Mouse (Mus musculus) retina, postnatal 7 days (tissue): ENCODE measurements around the gene P4ha2.
"Not testable (repeated sequence)": the region's sequence is repeated elsewhere in the genome, so short reads cannot be mapped to it uniquely, and the experiment has no call there.

Experiments
- DNase-seq: peaks from one replicate; pipeline ENCODE4 v3.0.0-alpha.2; 2012; ENCODE audit warnings: low read depth, low spot score

Gene P4ha2

DNA sequence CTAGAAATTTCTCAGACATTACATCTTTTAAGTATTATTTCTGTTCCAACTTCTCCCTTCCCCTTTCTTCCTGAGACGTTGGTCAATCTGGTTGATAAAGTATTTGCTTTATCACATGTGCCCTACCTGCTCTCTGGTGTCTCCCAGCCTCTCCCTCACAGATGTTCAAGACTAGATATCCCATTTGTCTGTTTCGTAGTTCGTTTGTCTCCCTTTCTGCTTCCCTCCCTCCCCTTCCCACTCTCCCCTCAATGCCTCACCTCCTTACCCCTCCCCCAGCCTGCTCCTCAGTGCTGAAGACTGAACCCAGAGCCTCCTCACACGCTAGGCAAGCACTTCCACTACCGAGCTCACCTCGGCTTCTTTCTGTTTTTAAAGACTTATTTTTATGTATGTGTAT is 35.0 kb downstream of the P4ha2 start:
- no peak for DNase-seq

DNA sequence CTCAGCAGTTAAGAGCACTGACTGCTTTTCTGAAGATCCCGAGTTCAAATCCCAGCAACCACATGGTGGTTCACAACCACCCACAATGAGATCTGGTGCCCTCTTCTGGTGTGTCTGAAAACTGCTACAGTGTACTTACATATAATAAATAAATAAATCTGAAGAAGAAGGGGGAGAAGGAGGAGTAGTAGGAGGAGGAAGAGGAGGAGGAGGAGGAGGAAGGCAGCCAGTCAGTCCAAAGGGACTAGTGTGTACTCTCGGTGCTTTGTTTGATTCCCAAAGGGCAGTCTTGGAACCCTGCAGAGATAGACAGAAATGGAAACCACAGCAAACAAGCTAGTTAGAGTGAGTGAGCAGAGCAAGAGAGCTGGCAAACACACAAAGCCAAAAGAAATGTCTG is 40.3 kb downstream of the P4ha2 start:
- DNase-seq, result not testable (repeated sequence)

DNA sequence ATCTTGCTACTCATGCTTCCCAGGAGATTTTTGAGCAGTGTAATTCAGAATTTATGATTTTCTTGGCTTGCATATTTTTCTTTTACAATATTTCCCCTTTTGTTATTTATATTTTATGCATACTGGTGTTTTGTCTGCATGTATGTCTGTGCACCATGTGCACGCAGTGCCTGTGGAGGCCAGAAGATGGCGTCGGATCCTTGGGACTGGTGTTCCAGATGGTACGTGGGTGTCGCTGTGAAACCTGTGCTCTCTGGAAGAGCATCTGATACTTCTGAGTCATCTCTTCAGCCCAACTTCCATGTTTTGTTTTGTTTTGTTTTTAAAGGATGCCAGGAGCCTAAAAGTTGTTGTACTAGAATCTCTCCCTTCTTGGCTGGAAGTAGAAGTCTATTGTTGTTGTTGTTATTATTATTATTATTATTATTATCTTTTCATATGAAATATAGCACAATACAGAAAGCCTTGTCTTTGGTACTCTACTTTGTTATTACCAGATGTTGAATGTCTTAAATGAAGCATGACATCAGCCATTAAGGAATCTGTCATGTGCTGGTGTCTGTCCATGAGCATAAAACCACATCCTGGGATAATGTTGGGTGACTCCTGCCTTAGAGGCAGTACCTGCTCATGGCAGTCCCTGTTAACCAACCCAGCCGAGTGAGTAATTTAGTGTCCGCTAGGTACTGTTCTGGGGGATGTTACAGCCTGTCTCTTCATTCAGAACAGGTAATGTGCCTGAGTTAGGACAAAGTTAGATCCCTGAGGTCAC is 41.5 kb downstream of the P4ha2 start:
- DNase-seq, result no peak

DNA sequence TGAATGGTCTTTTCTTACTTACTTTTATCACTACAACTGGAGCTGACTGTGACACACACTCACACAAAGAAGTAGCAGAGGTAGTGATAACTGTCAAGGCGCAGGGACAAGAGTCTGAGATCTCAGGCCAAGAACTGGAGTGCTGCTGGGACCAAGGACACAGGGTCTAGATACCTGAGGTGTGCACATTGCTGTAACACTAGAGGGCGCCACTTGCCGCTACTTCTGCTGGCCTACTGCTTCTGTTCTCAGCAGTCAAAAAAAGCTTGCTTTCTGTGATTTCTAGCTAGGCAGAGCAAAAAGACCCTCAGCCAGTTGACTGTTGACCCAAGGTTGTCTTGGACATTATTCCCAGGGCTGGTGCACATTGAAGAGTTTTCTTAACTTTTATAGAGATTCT is 45.0 kb downstream of the P4ha2 start:
- peak; percentile 45 for DNase-seq

DNA sequence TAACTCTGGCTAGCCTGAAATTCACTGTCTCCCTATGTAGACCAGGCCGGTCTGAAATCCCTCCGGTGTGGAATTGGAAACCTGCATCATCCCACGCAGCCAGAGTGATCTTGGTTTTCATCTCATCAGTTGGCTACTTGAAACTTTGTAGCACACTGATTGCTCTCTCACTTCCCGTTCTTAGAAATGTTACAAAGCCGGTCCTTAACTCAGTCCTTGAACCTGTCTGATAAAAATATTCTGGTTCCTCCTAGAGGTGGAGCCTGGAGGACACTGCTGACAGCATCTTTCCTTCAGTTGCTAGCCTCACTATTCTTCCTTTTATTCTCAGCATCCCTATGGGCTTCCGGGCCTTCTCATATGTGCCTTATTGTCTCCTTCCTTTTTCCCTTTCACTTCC is 46.1 kb downstream of the P4ha2 start:
- DNase-seq, result no peak

DNA sequence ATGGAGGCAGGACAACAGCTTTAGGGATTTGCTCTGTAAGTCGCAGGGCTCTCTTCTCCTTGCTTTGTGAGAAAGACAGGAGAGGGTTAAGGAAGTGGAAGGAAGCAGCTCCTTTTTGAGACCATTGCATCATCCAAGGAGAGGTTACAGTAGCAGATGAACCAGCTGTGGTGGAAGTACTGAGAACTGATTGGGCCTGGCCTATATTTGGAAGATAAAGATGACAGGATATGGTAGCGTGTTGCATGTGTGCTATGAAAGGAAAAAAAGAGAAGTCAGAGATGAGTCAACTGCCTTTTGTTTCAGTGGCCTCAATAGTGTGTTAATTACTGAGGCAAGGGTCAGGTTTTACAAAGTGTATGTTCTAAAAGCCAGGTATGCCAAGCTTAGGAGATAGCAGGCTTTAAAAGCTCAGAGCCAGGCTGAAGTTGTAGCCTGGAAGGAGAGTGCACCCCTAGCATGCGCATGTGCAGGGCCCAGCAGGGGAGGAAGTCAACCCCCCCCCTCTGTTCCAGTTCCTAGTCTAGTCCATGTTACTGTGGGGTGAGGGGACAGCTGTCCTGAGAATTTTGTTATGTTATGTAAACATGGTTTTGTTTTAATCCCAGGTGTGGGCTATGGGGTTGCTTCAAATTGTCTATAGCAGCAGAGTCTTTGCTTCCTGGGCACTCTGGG is 50.0 kb downstream of the P4ha2 start:
- no peak for DNase-seq

DNA sequence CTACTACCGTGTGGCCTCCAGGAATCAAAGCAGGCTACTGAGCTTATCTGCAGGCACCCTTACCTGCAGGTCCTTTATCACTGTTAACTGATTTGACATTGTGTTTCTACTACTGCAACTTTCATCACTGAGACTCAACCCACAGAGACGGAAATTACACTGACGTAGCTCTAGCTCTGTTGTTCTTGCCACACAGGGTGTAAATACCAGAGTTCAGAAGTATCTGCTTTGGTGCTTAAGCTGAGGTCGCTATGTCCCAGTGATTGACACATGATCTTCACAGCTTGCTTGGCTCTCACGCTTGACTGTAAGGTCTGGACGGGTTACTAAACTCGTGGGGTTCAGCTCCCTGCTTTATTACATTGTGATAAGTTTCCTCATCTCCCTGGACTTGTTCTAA is 51.2 kb downstream of the P4ha2 start:
- DNase-seq, result no peak

DNA sequence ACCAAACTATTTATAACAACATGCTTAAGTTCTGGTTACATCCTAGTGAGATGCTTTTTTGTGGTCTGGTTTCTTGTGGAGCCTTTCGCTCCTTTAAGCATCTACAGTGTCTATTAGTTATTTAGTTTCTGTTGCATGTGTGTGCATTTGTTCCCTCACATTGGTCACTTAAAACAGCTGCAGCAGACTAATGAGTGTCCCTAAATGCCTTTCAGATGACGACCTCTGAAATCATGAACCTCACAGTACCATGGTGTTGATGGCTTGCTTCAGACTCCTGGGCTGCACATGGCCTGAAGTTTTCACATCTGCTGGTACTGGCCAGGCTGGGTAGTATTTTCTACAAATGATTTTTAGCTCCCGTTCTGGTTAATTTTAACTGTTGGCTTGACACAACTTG is 53.1 kb downstream of the P4ha2 start:
- no peak for DNase-seq

DNA sequence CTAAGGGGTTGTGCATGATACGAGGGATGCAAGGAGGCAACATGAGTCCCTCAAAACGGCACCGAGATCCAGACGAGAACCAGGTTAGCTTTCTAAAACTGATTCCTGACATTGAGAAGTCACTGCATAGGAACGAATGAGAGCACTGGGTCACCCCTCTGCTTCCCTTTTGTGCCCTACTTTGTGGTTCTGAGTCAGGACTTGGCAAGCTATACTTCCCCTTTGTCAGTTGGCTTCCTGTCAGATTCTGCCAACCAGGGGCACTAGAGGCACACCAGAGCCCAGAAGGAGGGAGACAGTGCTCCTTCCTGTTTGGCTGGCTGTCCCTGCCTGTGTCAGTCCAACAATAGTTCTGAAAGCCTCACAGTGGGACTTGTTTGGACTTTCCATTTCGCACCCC is 56.0 kb downstream of the P4ha2 start:
- no peak for DNase-seq

DNA sequence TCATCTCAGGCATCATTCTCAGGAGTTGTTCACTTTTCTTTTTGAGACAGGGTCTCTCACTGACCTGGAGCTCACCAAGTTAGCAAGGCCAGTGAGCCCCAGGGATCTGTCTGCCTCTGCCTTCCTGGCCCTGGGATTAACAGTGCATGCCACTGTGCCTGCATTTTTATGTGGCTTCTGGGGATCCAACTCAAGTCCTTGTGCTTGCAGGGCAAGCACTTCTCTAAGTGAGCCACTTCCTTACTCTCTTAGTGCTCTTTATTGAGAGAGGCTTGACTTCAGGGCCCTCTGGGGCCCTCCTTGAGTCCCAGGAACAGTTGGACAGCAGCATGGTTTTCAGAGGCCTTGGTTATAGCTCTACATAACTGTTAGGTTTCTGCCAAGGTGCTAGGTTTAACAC is 56.6 kb downstream of the P4ha2 start:
- DNase-seq, result no peak

DNA sequence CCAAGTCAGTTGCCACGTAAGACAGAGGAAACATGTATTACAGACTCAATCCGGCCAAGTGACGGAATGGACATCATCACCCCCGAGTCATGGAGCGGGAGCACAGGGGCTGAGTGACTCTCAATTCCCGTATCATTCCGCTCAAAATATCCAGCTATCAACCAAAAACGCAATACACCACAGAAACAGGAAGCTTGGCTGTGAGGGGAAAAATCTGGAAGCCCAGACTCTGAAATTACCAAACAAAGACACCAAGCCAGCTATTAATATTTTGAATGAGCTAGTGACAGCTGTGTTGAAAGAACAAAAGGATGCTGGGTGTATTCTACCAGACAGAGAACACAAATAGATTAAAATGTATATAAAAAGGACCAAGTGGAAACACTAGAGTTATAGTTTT is 57.7 kb downstream of the P4ha2 start:
- no peak for DNase-seq

DNA sequence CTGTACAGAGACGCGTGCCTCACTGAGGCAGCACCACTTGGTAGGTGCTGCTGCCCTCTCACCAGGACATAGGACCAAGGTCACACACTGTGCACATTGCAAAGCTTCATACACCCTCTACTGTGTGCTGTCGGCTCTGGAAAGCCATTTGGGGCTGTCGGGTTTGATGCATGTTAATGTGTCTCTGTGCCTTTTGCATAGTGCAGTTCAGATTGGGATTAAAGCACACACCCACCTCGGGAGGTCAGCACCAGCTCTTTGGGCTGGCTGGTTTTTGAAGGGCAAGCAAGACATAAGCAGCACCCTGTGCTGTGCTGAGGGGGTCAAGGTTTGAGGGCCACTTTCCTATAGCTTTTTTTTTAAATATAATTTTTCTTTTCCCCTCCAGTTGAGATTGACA is 60.5 kb downstream of the P4ha2 start:
- no peak for DNase-seq

DNA sequence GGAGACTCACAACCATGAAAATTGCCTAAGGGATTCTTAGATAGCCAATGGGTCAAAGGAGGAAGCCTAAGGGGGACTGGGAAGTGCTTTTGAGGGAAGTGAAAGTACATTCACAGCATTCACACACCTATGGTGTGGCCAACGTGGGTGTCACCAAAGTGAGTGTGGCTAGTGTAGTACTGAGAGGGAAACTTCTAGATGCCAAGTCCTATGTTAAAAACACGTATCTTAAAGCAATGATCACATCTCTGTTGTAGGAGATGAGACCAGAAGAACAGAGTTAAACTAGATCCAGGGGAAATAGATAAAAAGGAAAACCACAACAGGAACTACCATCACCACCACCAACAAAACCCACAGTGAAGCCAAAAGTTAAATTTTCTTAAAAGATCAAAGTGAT is 61.0 kb downstream of the P4ha2 start:
- no peak for DNase-seq

DNA sequence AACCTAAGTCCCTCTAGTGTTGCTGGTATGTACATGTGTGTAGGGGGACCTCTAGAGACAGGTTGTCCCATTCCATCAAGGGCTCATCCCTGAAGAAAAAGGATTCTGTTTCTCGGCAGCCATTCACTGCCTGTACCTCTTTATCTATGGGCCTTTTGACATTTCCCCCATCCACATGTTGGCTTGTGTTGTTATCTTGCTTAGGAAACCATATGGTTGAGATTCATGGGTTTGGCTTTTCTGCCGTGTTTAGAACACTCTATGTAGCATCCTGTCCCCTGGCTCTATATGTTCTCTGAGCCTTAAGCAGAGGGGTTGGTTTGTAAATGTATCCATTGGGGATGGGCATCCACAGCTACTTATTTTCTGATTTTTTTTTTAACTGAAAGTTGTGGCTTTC is 61.6 kb downstream of the P4ha2 start:
- DNase-seq, result no peak

DNA sequence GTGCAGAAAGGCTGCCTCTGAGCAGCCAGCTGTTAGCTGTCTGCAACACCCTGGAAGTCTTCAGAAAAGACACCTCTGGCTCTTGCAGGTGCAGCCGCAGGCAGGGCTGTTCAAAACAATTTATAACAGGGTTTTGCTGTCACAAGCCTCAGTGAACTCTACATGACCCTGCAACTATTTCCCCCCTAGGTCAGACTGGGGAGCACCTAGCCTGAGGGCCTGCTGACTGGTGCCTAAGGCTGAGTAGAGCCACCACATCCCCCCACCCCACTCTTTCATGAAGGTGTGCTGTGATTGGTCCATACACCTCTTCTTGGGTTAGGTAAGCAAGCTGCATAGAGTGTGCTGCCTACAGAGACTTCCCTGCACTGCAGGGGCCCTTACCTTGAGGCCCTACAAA is 63.1 kb downstream of the P4ha2 start:
- DNase-seq, result no peak

DNA sequence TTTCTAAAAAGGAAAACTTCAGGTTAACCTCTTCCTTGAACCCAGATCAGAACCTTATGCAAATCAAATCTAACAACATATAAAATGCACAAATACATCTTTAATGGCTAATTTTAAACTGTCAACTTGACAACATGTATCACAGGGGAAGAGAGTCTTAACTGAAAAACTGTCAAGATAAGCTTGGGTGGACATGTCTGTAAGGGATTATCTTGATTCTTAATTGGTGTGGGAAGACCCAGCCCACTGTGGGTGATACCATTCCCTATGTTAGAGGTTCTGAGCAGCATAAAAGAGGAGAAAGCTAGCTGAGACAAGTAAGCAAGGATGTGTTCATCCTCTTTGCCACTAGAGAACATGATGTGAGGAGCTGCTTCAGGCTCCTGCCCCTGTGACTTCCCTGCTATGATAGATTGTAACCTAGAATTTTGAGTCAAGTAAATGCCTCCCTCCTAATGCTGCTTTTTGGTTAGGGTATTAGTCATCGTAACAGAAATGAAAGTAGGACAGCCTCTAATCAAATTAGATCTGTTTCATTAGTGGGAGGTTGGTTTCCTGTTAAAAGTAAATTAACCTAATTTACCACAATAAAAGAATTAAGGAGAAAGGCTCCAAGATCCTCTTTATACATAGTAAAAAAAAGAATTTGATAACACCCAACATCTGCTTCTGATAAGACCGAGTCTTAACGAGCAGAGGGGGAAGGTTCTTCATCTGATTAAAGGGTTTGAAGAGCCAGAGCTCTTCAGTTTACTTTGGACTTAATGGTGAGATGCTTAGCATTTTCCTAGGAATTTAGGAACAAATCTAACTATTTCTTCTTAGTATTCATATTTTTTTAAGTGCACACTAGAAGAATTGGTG is 69.8 kb downstream of the P4ha2 start:
- DNase-seq, result no peak

DNA sequence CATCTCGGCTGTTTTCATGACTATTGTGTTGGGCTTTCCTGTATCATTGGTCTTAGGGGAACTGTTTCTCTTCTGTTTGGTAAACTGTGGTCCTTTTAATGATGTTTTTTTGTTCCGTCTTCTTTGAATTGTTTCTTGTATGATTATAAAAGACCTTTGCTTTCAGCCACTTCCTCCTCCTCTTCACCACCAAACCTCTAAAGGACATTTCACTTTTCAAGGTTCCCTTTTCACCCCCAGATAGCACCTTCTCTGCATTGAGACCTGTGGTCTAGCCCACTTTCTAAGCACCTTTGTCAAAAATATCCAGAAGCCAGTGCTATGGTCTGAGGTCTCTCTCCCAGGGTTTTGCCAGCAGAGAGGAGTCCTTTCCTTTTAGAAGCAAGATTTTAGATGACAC is 71.3 kb downstream of the P4ha2 start:
- DNase-seq, result no peak

DNA sequence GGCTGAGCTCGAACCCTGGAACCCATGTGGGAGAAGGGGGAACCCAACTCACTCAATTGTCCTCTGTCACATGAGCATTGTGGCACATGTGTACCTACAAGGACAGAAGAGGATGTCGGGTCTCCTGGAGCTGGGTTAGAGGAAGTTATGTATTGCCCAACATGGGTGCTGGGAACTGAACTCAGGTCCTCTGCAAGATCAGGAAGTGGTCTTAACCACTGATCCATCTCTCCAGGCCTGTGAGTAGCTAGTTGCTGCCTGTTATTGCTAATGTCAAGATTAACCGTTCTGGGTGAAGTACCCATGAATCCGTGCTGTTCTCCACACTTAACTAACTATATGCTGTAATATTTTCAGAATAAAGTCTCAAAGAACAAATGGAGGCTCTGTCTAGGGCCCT is 74.3 kb downstream of the P4ha2 start:
- DNase-seq, result no peak

DNA sequence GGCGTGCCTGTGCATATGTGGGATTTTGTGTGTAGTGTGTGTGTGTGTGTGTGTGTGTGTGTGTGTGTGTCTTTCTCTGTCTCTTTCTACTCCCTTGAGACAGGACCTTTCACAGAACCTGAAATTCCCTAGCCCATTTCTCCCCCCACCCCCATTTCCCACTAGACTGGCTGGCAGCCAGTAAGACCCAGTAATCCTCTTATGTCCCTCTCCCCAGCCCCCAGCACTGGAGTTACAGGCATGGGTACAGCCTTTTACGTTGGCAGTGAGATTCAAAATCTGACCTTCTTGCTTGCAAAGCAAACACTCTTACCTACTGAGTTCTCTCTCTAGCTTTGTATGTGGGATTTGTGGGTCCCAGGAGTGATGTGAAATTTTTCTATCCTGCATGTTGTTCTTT is 75.0 kb downstream of the P4ha2 start:
- DNase-seq, result peak; percentile 55
